Mouse (Mus musculus) right cerebral cortex, postnatal 36 days (tissue): ENCODE measurements around the gene Lpcat3.
A peak's percentile ranks its signal among the peaks of the same experiment; 100 is the strongest.

Experiments
- DNase-seq, 2 experiments: peaks; one replicate each; pipeline ENCODE4 v3.0.0; 2022; ENCODE audit warnings: low spot score in 2 of 2, mixed read lengths in 1 of 2

The Lpcat3 gene

DNA sequence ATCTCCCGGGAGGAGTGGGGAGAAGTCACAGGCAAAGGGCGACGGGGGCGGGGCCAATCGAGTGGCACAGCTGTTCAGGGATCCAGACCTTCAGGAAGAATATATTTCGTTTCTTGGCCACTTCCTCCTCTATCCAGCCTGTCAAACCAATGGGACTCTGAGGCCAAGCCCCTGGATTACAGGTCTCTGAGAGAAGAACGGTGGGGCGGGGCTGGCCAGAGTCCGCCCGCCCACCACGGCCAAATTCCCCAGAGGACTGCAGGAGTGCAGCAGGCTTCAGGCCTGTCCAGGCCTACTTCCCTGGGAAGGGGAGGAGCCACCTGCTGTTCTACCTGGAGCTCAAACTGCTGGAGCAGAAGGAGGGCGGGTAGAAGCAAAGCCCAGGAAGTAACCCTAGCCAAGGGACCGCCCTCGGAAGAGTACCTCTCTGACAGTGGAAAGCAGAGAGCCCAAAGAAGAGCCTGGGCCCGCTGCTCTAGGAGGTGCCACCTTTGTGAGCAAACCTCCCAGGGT lies 75.7 kb downstream of the Lpcat3 start, which contains the start of gene Ptpn6:
TSS of gene Ptpn6 (minus strand) at position 204 of the 513 bp plus-strand sequence.
- DNase-seq, result no peak

DNA sequence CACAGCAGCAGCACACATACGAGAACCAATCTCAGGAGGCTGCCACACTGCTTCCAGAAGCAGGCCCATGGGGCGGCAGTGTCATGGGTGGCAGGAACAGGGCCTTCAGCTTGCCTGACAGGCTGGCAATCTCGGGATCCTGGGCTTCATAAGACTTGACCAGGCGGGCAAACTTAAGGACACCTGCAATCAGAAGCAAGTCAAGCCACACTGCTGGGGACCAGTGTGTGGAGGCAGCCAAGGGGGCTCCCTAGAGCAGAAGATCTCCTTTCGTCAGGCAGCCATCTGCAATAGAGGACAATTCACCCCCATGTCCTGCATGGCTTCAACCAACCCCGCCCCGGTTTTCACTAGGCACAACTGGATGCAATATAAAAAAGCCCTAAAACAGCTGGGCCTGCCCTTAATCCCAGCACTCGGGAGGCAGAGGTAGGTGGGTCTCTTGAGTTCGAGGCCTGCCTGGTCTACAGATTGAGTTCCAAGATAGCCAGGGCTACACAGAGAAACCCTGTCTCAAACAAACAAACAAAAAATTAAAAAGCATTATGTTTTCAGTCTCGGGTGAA lies 76.5 kb downstream of the Lpcat3 start:
- no peak for DNase-seq

GRCm38 (mm10) chr6:124740211-124740887 lies 77.5 kb downstream of the Lpcat3 start:
- peak in 1 of 2 experiments; percentile 63 for DNase-seq

DNA sequence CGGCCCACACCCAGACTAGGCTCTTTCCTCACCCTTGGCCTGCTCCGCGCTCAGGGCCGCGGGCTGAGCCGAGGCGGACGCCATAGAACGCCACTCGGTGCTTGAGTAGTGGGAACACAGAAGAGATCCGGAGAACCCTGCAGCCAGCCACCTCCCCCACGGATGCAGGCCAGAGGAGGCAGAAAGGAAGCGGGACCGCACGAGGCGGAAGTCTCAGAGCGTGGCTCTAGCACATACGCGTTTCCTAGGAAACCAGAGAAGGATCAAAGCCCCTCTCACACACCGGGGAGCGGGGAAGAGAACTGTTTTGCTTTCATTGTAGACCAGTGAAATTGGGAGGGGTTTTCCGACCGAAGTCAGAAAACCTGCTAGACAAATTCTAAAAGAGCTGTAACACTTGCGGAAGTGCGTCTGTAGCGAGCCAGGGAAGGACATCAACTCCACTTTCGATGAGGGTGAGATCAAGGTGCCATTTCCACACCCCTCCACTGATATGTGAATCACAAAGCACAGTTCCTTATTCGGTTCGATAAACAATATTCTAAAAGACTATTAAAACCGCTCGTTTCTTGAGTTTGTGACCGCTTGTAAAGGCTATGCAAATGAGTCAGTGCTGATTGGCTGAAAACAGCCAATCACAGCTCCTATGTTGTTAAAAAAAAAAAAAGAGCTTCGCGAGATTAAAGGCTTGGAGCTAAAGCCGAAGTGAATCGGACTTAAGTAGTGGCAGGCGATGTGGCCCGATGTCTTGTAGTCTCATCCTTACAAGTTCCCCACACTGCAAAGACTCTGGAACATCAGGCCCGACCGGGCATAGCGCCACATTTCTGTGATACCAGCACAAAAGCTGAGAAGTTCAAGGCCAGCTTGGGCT lies 78.3 kb downstream of the Lpcat3 start, which contains the start of gene Grcc10:
TSS of gene Grcc10 (minus strand) at position 487 of the 874 bp plus-strand sequence.
- DNase-seq, result peak; percentile 83 to 90

DNA sequence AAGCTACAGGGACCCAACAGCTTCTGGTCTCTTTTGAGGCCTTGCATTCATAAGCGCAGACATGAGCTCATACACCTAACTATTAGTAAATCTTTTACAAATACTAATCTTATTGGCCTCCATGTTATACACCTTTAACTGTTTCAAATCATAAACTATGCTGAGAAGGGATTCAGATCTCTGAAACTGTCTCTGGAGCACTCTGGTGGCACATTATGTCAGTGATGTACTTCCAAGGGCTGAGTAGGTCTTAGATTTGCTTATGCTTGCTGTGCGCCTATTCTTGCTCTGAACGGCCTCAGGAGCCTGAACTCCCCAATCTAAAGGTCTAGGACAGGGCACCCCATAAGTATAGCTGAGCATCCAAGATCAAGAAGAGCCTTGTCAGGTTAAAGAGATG lies 79.0 kb downstream of the Lpcat3 start:
- no peak for DNase-seq

- no peak for DNase-seq
Measured at GRCm38 (mm10) chr6:124742839-124743514, 80.2 kb downstream of the Lpcat3 start.

DNA sequence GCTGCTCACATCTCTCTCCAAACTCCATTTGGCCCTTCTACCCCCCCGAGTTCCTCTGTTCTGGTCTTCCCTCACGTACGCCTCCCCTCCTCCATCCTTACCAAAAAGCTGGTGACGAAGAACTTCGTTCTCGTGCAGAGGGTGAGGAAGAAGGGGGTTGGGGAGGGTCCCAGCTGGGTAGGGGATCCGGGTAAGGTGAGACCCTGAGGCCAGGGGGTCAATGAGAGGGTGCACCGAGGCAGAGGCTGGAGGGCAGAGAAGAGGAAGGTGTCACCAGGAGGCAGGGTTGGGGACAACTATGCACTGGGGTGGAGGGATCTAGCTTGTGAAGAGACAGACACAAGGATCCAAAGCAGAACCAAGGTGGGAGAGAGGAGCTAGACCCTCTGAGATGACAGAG lies 80.8 kb downstream of the Lpcat3 start:
- DNase-seq, result no peak

GRCm38 (mm10) chr6:124744755-124745321 lies 82.0 kb downstream of the Lpcat3 start:
- DNase-seq, result no peak

GRCm38 (mm10) chr6:124745490-124746295 lies 82.9 kb downstream of the Lpcat3 start:
- peak; percentile 91 to 92 for DNase-seq

GRCm38 (mm10) chr6:124746296-124746605 lies 83.4 kb downstream of the Lpcat3 start:
- DNase-seq, result no peak

- no peak for DNase-seq
Measured at GRCm38 (mm10) chr6:124746654-124747632, 84.1 kb downstream of the Lpcat3 start.

DNA sequence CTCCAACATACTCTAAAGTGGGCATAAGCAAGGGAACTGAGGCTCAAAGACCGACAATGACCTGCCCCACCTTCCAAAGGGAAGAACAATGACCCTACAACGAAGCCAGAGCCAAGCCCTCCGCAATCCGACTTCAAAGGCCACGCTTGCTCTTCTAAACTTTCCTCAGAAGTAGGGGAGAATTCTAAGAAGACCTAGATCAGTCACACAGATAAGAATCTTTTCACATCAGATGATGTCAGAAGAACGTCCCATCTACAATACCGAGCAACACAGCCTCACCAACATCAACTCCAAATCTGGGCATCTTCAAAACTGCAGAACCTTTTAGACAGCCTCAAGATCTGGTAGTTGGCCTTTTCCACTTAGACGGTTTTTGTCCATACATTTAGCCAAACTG lies 87.6 kb downstream of the Lpcat3 start:
- no peak for DNase-seq

DNA sequence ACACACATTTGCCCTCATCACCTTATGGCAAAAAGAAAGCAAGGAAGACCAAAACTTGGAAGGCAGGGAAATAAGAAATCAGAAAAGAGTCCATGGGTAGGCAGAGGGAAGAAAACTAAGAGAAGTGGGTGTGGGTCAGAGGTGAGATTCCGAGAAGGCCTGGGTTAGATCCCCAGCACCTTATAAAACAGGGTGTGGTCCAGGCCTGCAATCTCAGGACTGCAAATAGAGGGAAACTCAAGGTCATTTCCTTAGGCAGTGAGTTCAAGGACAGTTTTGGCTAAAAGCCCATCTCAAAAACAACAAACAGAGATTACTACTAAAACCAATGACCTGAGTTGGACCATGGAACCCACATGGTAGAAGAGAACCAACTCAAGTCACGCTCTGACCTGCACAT lies 91.0 kb downstream of the Lpcat3 start:
- DNase-seq, result no peak
